9 mouse cellular contexts compared by ENCODE assay signal in genomic region chr9:118590230-118590629, GRCm38 (mm10). TPM values are rescaled to one million over a fixed set of nuclear protein-coding genes. Genes with fewer than 3 reads are reported as not detected.
A peak's percentile ranks its signal among the peaks of the same experiment; 100 is the strongest.
DNase-seq lines count a peak whose midpoint lies in the region; ATAC-seq lines count a peak whose summit lies in the region.
"Had no signal": no experiment of that assay in that cellular context is flagged by ENCODE, and none has a peak within 500 bp of the region (broad histone marks: within the 10 kb centered on the region; RNA-seq: fewer than 3 reads in every experiment).

No protein-coding gene starts in this region.

- no peak overlapping the region for H3K9ac ChIP-seq in intestine, embryonic 15.5 days

- H3K4me2 ChIP-seq in intestine, embryonic 15.5 days (replicated peaks), result no peak overlapping the region

- H3K27me3 ChIP-seq in intestine, embryonic 15.5 days (replicated peaks), result no peaks in the 10 kb centered on the region

- H3K27ac ChIP-seq in intestine, embryonic 15.5 days, result 0 out of 2 replicates have a peak overlapping the region, but pooled peaks have one; percentile 56
- H3K27ac ChIP-seq: gastrocnemius, adult 2 months had no signal

- H3K9me3 ChIP-seq in intestine, embryonic 15.5 days, result no peaks in the 10 kb centered on the region

- 57% methylated on average over 7 of the region's 7 CpGs for WGBS in intestine, embryonic 15.5 days

- peak; percentile 55 to 56 for DNase-seq in heart, adult 18-20 months
- no peak for DNase-seq in heart, postnatal 25 days (ENCODE audit: low spot score)
- DNase-seq in thymus, postnatal 0 days (ENCODE audit: low spot score), result peak; percentile 31
- DNase-seq in thymus, postnatal 10 days (ENCODE audit: low spot score in 2 of 2), result no peak
- DNase-seq in testis, postnatal 14 days (ENCODE audit: low spot score), result peak; percentile 46
- DNase-seq in cerebellum, adult 9-11 months, result no peak
- DNase-seq in frontal cortex, postnatal 36 days (ENCODE audit: low spot score in 2 of 2), result no peak
- DNase-seq: gastrocnemius, adult 2 months had no signal

- intact Hi-C loops in heart, postnatal 25 days (cut with DNase I), result no loop called here

- no peaks in the 10 kb centered on the region; the same call in 1 of the 2 replicates for H3K36me3 ChIP-seq in intestine, embryonic 15.5 days

- H3K4me3 ChIP-seq in intestine, embryonic 15.5 days (replicated peaks), result no peak overlapping the region
- H3K4me3 ChIP-seq: gastrocnemius, adult 2 months had no signal

- peaks cover 11% of the 10 kb centered on the region for H3K4me1 ChIP-seq in intestine, embryonic 15.5 days (replicated peaks)

- peak; percentile 73 for ATAC-seq in intestine, embryonic 15.5 days

RNA-seq across cellular contexts. Expression of gene Itga9, which starts 16.3 kb away (rescaled TPM):
- total RNA-seq in heart, adult 18-20 months (2021), result 10 to 100 TPM; 35.0 to 36.2 TPM
- 10 to 100 TPM; 65.5 to 72.7 TPM for total RNA-seq in heart, postnatal 25 days (2021)
- polyA plus RNA-seq in thymus, postnatal 0 days (2015; fragmentation: Nextera tagmentation; extraction: Ambion mirVana), result 1.9 and 3.3 TPM in 2 replicates
- polyA plus RNA-seq in intestine, embryonic 15.5 days (2015; fragmentation: Nextera tagmentation; extraction: Ambion mirVana), result 12.2 and 13.1 TPM in 2 replicates

Comparison
In these comparisons a context has a peak if more than half of its experiments do, and no peak if none do; other contexts are left out.
1. DNase-seq: peak in heart, adult 18-20 months (2 of 2), thymus, postnatal 0 days (single experiment) and testis, postnatal 14 days (single experiment); none in heart, postnatal 25 days (single experiment), thymus, postnatal 10 days (0 of 2), cerebellum, adult 9-11 months (single experiment) and frontal cortex, postnatal 36 days (0 of 2).